Mouse (Mus musculus): Measurements from ENCODE around the gene Mybpc3.

GRCm38 (mm10) chr2:91167629-91168028 is 49.7 kb downstream of the Mybpc3 start:
- TF ChIP-seq CTCF (IDR thresholded peaks at IDR 0.05) (no peak), EP300 (IDR thresholded peaks at IDR 0.05) (no peak)

Measured in lung, postnatal 0 days (tissue).